Mouse (Mus musculus) brain, embryonic 14.5 days (tissue): ENCODE data around the gene Tmem255b.

Experiments
- CTCF ChIP-seq: fragments of 200-500 bp; IDR thresholded peaks from 2 replicates; pipeline ENCODE4 v1.5.1; 2012; ENCODE audit warnings: inconsistent platforms, mild to moderate bottlenecking, moderate library complexity, borderline replicate concordance; ENCODE audit not compliant: insufficient read depth, insufficient read length; ENCODE audit errors: extremely low read depth
- POLR2A ChIP-seq: fragments of 200-500 bp; IDR thresholded peaks from 2 replicates; pipeline ENCODE4 v1.6.1; 2012; ENCODE audit warnings: mild to moderate bottlenecking, inconsistent platforms, borderline replicate concordance; ENCODE audit not compliant: poor library complexity, insufficient read depth, insufficient read length, severe bottlenecking; ENCODE audit errors: extremely low read depth

DNA sequence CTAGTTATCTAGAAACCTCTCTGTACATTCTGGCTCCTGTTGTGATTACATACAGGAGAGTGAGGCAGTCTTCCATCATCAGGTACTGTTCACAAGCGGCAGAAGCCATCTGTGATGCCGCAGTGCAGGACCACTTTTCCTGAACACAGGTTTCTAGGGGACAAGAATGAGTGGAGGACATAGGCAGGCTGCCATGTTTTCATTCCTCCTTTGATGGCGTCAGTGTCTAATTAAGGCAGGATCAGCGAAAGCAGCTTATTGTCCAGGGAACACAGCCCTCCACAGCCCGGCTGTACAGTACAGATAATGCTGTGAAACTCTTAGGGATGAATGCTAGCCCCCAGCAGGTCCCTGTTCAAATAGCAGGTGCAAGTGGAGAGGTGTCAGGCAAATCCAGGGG is 29.0 kb upstream of the Tmem255b start:
- no peak for TF ChIP-seq CTCF
- no peak for TF ChIP-seq POLR2A
